Mouse (Mus musculus): ENCODE data around the gene Gm438. TPM values are rescaled to one million over a fixed set of nuclear protein-coding genes. Genes with fewer than 3 reads are reported as not detected.

Gm438 gene
- polyA plus RNA-seq, 1 experiment from 2014 or later: not detected

Other genes with a start within 250 kb of the Gm438 start
- not detected in 2 replicates for gene Gm13124, start 221.4 kb downstream of the Gm438 start, polyA plus RNA-seq (2014; fragmentation: Nextera tagmentation; extraction: Ambion mirVana)
- not detected in 2 replicates for gene Aadacl4, start 172.9 kb downstream of the Gm438 start, polyA plus RNA-seq (2014; fragmentation: Nextera tagmentation; extraction: Ambion mirVana)
- not detected in 2 replicates for gene Gm436, start 100.2 kb downstream of the Gm438 start, polyA plus RNA-seq (2014; fragmentation: Nextera tagmentation; extraction: Ambion mirVana)
- not detected in 2 replicates for gene Gm13178, start 65.2 kb downstream of the Gm438 start, polyA plus RNA-seq (2014; fragmentation: Nextera tagmentation; extraction: Ambion mirVana)
- 48.5 and 50.2 TPM in 2 replicates for gene Dhrs3, start 106.2 kb upstream of the Gm438 start, polyA plus RNA-seq (2014; fragmentation: Nextera tagmentation; extraction: Ambion mirVana)